12 mouse cellular contexts compared by ENCODE assay signal in the genomic region with DNA sequence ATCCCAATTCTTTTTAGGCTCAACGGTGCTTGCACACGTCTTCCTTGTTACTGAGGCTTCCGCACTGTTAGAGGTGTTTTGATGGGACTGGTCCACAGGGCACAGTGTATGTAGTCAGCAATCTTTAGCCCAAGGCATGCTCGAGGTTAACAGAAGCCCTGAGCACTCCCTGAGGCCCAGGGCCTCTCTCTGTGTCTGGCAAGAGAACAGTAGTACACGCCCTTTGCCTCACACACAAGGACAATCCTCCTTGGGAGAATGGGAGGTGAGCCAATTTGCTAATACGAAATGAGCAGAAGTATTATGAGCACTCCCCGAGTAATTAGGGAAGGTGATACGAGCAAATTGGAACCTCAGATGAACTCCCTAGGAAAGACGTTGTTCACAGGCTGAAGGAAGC.
DNase-seq lines count a peak whose midpoint lies in the region; ATAC-seq and TF ChIP-seq lines count a peak whose summit lies in the region.
"Had no signal": no experiment of that assay in that cellular context is flagged by ENCODE, and none has a peak within 500 bp of the region (broad histone marks: within the 10 kb centered on the region; RNA-seq: fewer than 3 reads in every experiment).

No protein-coding gene starts in this region.

- no peak for ATAC-seq in heart, embryonic 12.5 days (ENCODE audit: insufficient number of reproducible peaks, low FRiP score)
- peak; percentile 60 for ATAC-seq in lung, postnatal 0 days
- ATAC-seq: CD4-positive, CD25-positive, alpha-beta regulatory T cell, adult 4 months had no signal

- 75% methylated on average over 9 of the region's 9 CpGs for WGBS in heart, embryonic 12.5 days
- 49% methylated on average over 9 of the region's 9 CpGs for WGBS in lung, postnatal 0 days

- DNase-seq in heart, adult 18-20 months: peak; percentile 48 to 75
- DNase-seq in gastrocnemius, postnatal 25 days: peak; percentile 51
- DNase-seq in lung, postnatal 0 days (ENCODE audit: low spot score): peak; percentile 67
- no peak for DNase-seq in left cerebral cortex, postnatal 4 days
- DNase-seq in adrenal gland, postnatal 36 days: no peak
- DNase-seq in left cerebral cortex, adult 11 months (ENCODE audit: low spot score): no peak
- DNase-seq: thymus, postnatal 25 days had no signal

- TF ChIP-seq CTCF in lung, postnatal 0 days (IDR thresholded peaks at IDR 0.05): no peak

- H3K36me3 ChIP-seq in heart, embryonic 12.5 days: no peaks in the 10 kb centered on the region
- H3K36me3 ChIP-seq in lung, postnatal 0 days (ENCODE audit: insufficient read depth, low read length): no peaks in the 10 kb centered on the region
- H3K36me3 ChIP-seq: limb, embryonic 10.5 days had no signal

- no peak overlapping the region for H3K4me3 ChIP-seq in heart, embryonic 12.5 days
- no peak overlapping the region for H3K4me3 ChIP-seq in brown adipose tissue, adult 24 weeks (ENCODE audit: insufficient read depth, low read depth, low read length)
- no peak overlapping the region for H3K4me3 ChIP-seq in lung, postnatal 0 days (ENCODE audit: low read depth, low read length)
- H3K4me3 ChIP-seq: limb, embryonic 10.5 days; myocyte had no signal

- no peak overlapping the region for H3K27ac ChIP-seq in heart, embryonic 12.5 days (ENCODE audit: poor library complexity, severe bottlenecking)
- peak overlapping the region; percentile 67 for H3K27ac ChIP-seq in brown adipose tissue, adult 24 weeks (replicated peaks; ENCODE audit: low read depth, low read length)
- no peak overlapping the region for H3K27ac ChIP-seq in lung, postnatal 0 days (ENCODE audit: low read length)
- H3K27ac ChIP-seq: limb, embryonic 10.5 days had no signal

- intact Hi-C loops in left cerebral cortex, postnatal 4 days (cut with DNase I): no loop called here

- no peak overlapping the region for H3K4me2 ChIP-seq in heart, embryonic 12.5 days
- no peak overlapping the region for H3K4me2 ChIP-seq in lung, postnatal 0 days (replicated peaks; ENCODE audit: low read depth, low read length)

- H3K9me3 ChIP-seq in heart, embryonic 12.5 days (replicated peaks): no peaks in the 10 kb centered on the region
- H3K9me3 ChIP-seq in lung, postnatal 0 days (ENCODE audit: low read length): no peaks in the 10 kb centered on the region
- H3K9me3 ChIP-seq: limb, embryonic 10.5 days had no signal

- no peaks in the 10 kb centered on the region for H3K27me3 ChIP-seq in heart, embryonic 12.5 days (replicated peaks)
- H3K27me3 ChIP-seq in lung, postnatal 0 days (replicated peaks; ENCODE audit: insufficient read depth, low read length): no peaks in the 10 kb centered on the region

- no peak overlapping the region for H3K9ac ChIP-seq in heart, embryonic 12.5 days
- no peak overlapping the region for H3K9ac ChIP-seq in lung, postnatal 0 days (replicated peaks; ENCODE audit: low read depth)

- no peaks in the 10 kb centered on the region for H3K4me1 ChIP-seq in heart, embryonic 12.5 days (replicated peaks)
- H3K4me1 ChIP-seq in brown adipose tissue, adult 24 weeks (ENCODE audit: control insufficient read depth, insufficient read depth, insufficient read length, low read length): peaks cover 22% of the 10 kb centered on the region; the same call in 1 of the 2 replicates
- no peaks in the 10 kb centered on the region for H3K4me1 ChIP-seq in lung, postnatal 0 days (ENCODE audit: insufficient read depth, low read depth, low read length)

- no peak for TF ChIP-seq EP300 in lung, postnatal 0 days (IDR thresholded peaks at IDR 0.05)

Comparison
In these comparisons a context has a peak if more than half of its experiments do, and no peak if none do; other contexts are left out.
1. DNase-seq: peak in heart, adult 18-20 months (2 of 2), gastrocnemius, postnatal 25 days (single experiment) and lung, postnatal 0 days (single experiment); none in left cerebral cortex, postnatal 4 days (single experiment), adrenal gland, postnatal 36 days (0 of 2) and left cerebral cortex, adult 11 months (single experiment).